Mouse (Mus musculus) CH12.LX (cell line): ENCODE results near the gene Grid1. TPM values are rescaled to one million over a fixed set of nuclear protein-coding genes. Genes with fewer than 3 reads are reported as not detected.

ENCODE experiments used
- DNase-seq: peaks from one replicate; pipeline ENCODE4 v3.0.0-alpha.2; 2013; ENCODE audit errors: extremely low read depth
- H3K27ac ChIP-seq: 2 replicates; pipeline ENCODE4 v1.5.1; 2012; ENCODE audit warnings: low read depth, mild to moderate bottlenecking, control low read depth, moderate library complexity; ENCODE audit not compliant: insufficient read depth
- H3K27me3 ChIP-seq: replicated peaks from 2 replicates; pipeline ENCODE3; 2012; ENCODE audit warnings: inconsistent platforms
- H3K36me3 ChIP-seq, 2 experiments: replicated peaks in 1 of 2; 2 replicates each; pipeline versions ENCODE3 to v1.6.1; 2012; ENCODE audit warnings: inconsistent platforms in 1 of 2, low read length in 1 of 2, mild to moderate bottlenecking in 1 of 2, mixed read lengths in 1 of 2, moderate library complexity in 1 of 2; ENCODE audit not compliant: control insufficient read depth in 1 of 2, insufficient read depth in 1 of 2
- H3K4me1 ChIP-seq, 2 experiments: 2 replicates each; pipeline ENCODE4 v1.6.1; 2012; ENCODE audit warnings: inconsistent platforms in 1 of 2, moderate library complexity in 1 of 2; ENCODE audit not compliant: insufficient read depth in 2 of 2, control insufficient read depth in 1 of 2
- H3K4me2 ChIP-seq: 2 replicates; pipeline ENCODE4 v1.6.1; 2012; ENCODE audit warnings: low read depth, mild to moderate bottlenecking, control low read depth; ENCODE audit not compliant: poor library complexity, insufficient read depth, severe bottlenecking
- H3K4me3 ChIP-seq, 3 experiments: fragments of 150-350 bp in 1 of 3; sonication (generic) in 1 of 3; replicated peaks in 1 of 3; 2 replicates each; pipeline versions ENCODE3 to v1.5.1; 2011 to 2012; ENCODE audit warnings: low read depth in 2 of 3, low read length in 2 of 3, mild to moderate bottlenecking in 2 of 3, moderate library complexity in 2 of 3, control low read depth in 1 of 3, improper control_type of control experiment in 1 of 3, inconsistent platforms in 1 of 3, mixed read lengths in 1 of 3; ENCODE audit not compliant: poor library complexity in 1 of 3
- H3K79me2 ChIP-seq: replicated peaks from 2 replicates; pipeline ENCODE4 v1.6.1; 2012; ENCODE audit warnings: mild to moderate bottlenecking, moderate library complexity; ENCODE audit not compliant: control insufficient read depth, poor library complexity, insufficient read depth, severe bottlenecking; ENCODE audit errors: extremely low read depth
- H3K9ac ChIP-seq: 2 replicates; pipeline ENCODE4 v1.6.1; 2012; ENCODE audit warnings: low read depth, mild to moderate bottlenecking, control low read depth, moderate library complexity; ENCODE audit not compliant: insufficient read depth
- H3K9me3 ChIP-seq: replicated peaks from 2 replicates; pipeline ENCODE3; 2012; ENCODE audit warnings: low read length, inconsistent platforms, mixed read lengths
- BHLHE40 ChIP-seq: IDR thresholded peaks from 2 replicates; pipeline ENCODE4 v1.6.1; 2011; ENCODE audit warnings: mild to moderate bottlenecking, low read depth, low read length, improper control_type of control experiment
- CHD2 ChIP-seq: IDR thresholded peaks from 2 replicates; pipeline ENCODE4 v1.6.1; 2011; ENCODE audit warnings: low read length, improper control_type of control experiment
- CTCF ChIP-seq, 2 experiments: IDR thresholded peaks in 1 of 2; conservative IDR thresholded peaks in 1 of 2; 2 replicates each; pipeline ENCODE4 v1.5.1; 2011 to 2012; ENCODE audit warnings: low read depth in 2 of 2, low read length in 2 of 2, improper control_type of control experiment in 1 of 2, inconsistent platforms in 1 of 2, mild to moderate bottlenecking in 1 of 2, moderate library complexity in 1 of 2
- ELF1 ChIP-seq: IDR thresholded peaks from 2 replicates; pipeline ENCODE4 v1.6.1; 2014; ENCODE audit warnings: low read depth, mild to moderate bottlenecking, inconsistent platforms, low read length, improper control_type of control experiment
- ETS1 ChIP-seq: conservative IDR thresholded peaks from 2 replicates; pipeline ENCODE4 v1.6.1; 2012; ENCODE audit warnings: low read depth, mild to moderate bottlenecking, inconsistent platforms, low read length, improper control_type of control experiment, moderate library complexity
- GABPA ChIP-seq: IDR thresholded peaks from 2 replicates; pipeline ENCODE4 v1.6.1; 2012; ENCODE audit warnings: low read depth, low read length, improper control_type of control experiment, inconsistent platforms; ENCODE audit not compliant: insufficient replicate concordance
- JUND ChIP-seq: conservative IDR thresholded peaks from 2 replicates; pipeline ENCODE4 v1.6.1; 2011; ENCODE audit warnings: low read depth, low read length, improper control_type of control experiment
- MAX ChIP-seq: IDR thresholded peaks from 2 replicates; pipeline ENCODE4 v1.6.1; 2011; ENCODE audit warnings: low read length, improper control_type of control experiment
- MAZ ChIP-seq: IDR thresholded peaks from 2 replicates; pipeline ENCODE4 v1.6.1; 2012; ENCODE audit warnings: low read depth, mild to moderate bottlenecking, inconsistent platforms, low read length, improper control_type of control experiment, moderate library complexity
- MXI1 ChIP-seq: IDR thresholded peaks from 2 replicates; pipeline ENCODE4 v1.6.1; 2011; ENCODE audit warnings: mild to moderate bottlenecking, low read depth, low read length, improper control_type of control experiment
- NELFE ChIP-seq: IDR thresholded peaks from 2 replicates; pipeline ENCODE4 v1.6.1; 2011; ENCODE audit warnings: low read depth, low read length, improper control_type of control experiment
- NRF1 ChIP-seq: IDR thresholded peaks from 2 replicates; pipeline ENCODE4 v1.6.1; 2014; ENCODE audit warnings: low read depth, mild to moderate bottlenecking, inconsistent platforms, low read length, improper control_type of control experiment, moderate library complexity
- PAX5 ChIP-seq: IDR thresholded peaks from 2 replicates; pipeline ENCODE4 v1.6.1; 2012; ENCODE audit warnings: low read length, inconsistent platforms, mixed read lengths
- POLR2AphosphoS2 ChIP-seq: IDR thresholded peaks from 2 replicates; pipeline ENCODE4 v1.6.1; 2011; ENCODE audit warnings: low read depth, low read length, improper control_type of control experiment
- RAD21 ChIP-seq: IDR thresholded peaks from 2 replicates; pipeline ENCODE4 v1.6.1; 2011; ENCODE audit warnings: low read depth, mild to moderate bottlenecking, low read length, improper control_type of control experiment, moderate library complexity
- RCOR1 ChIP-seq: conservative IDR thresholded peaks from 2 replicates; pipeline ENCODE4 v1.6.1; 2012; ENCODE audit warnings: low read depth, mild to moderate bottlenecking, inconsistent platforms, low read length, improper control_type of control experiment
- SIN3A ChIP-seq: IDR thresholded peaks from 2 replicates; pipeline ENCODE4 v1.6.1; 2012; ENCODE audit warnings: low read length, improper control_type of control experiment, inconsistent platforms
- SMC3 ChIP-seq: IDR thresholded peaks from 2 replicates; pipeline ENCODE4 v1.6.1; 2011; ENCODE audit warnings: low read depth, low read length, improper control_type of control experiment
- TBP ChIP-seq: conservative IDR thresholded peaks from 2 replicates; pipeline ENCODE4 v1.6.1; 2011; ENCODE audit warnings: low read depth, low read length, improper control_type of control experiment
- TCF12 ChIP-seq: IDR thresholded peaks from 2 replicates; pipeline ENCODE4 v1.6.1; 2014; ENCODE audit warnings: low read depth, mild to moderate bottlenecking, inconsistent platforms, low read length, improper control_type of control experiment
- USF1 ChIP-seq: IDR thresholded peaks from 2 replicates; pipeline ENCODE4 v1.6.1; 2014; ENCODE audit warnings: low read depth, mild to moderate bottlenecking, inconsistent platforms, low read length, improper control_type of control experiment
- USF2 ChIP-seq: conservative IDR thresholded peaks from 2 replicates; pipeline ENCODE4 v1.6.1; 2011; ENCODE audit warnings: low read depth, low read length, improper control_type of control experiment
- ZC3H11A ChIP-seq: IDR thresholded peaks from 2 replicates; pipeline ENCODE4 v1.6.1; 2012; ENCODE audit warnings: low read depth, mild to moderate bottlenecking, inconsistent platforms, low read length, improper control_type of control experiment
- ZNF384 ChIP-seq: IDR thresholded peaks from 2 replicates; pipeline ENCODE4 v1.6.1; 2012; ENCODE audit warnings: low read depth, low read length, improper control_type of control experiment, inconsistent platforms
- dilution Hi-C: fragments of 300-500 bp; cut with MboI; formaldehyde crosslinking; loops from 2 replicates; pipeline ENCODE4 v1.14.3; 2020; ENCODE audit warnings: low sequenced_read_pairs; ENCODE audit not compliant: extremely low pct_unique_long_range_greater_than_20kb, extremely low pct_ligation_motif_present
- in situ Hi-C: fragments of 300-500 bp; cut with MboI; formaldehyde crosslinking; loops from 3 replicates; pipeline ENCODE4 v1.14.3; 2019; ENCODE audit warnings: low sequenced_read_pairs, low pct_ligation_motif_present, low pct_unique_long_range_greater_than_20kb, mixed read lengths
- polyA plus RNA-seq: library from polyadenylated mRNA; unstranded; fragments of >175 nt; gene quantifications from 2 replicates; pipeline ENCODE4 v1.2.1, GENCODE M21; 2012; ENCODE audit warnings: low read depth; ENCODE audit not compliant: insufficient read length
- total RNA-seq, 2 experiments: library from RNA; depleted of rRNA; stranded (reverse); fragments of 300-350 nt in 1 of 2; fragments of >200 nt in 1 of 2; gene quantifications; 2 replicates each; pipeline ENCODE4 v1.2.3; 2012 to 2014

The Grid1 gene
- total and polyA plus RNA-seq, 3 experiments = not detected

- Histone ChIP-seq H3K4me3 (no peak overlapping the region), H3K4me2 (no peak overlapping the region), H3K27me3 (peaks cover 10% of the 10 kb centered on the region), H3K36me3 (no peaks in the 10 kb centered on the region), H3K9me3 (no peaks in the 10 kb centered on the region), H3K27ac (no peak overlapping the region), H3K9ac (no peak overlapping the region), H3K79me2 (no peaks in the 10 kb centered on the region), H3K4me1 (peaks cover 0 to 2% of the 10 kb centered on the region in 2 experiments; a peak in 1 of 4 replicates)
- DNase-seq = no peak
- in situ Hi-C loops = no loop called here
- dilution Hi-C loops = no loop called here
- TF ChIP-seq ZC3H11A (no peak), JUND (no peak), BHLHE40 (no peak), ELF1 (no peak), PAX5 (no peak), USF2 (no peak), CTCF (conservative IDR thresholded peaks at IDR 0.05 in 1 of 2, IDR thresholded peaks at IDR 0.05 in 1 of 2; ENCODE audit: low read depth in 2 of 2, low read length in 2 of 2) (no peak), USF1 (no peak), MAZ (no peak), POLR2AphosphoS2 (no peak), RAD21 (no peak), MAX (no peak), GABPA (no peak)
Measured at GRCm38 (mm10) chr14:34919221-34919620, 99.3 kb downstream of the Grid1 start.

GRCm38 (mm10) chr14:34921265-34921664 lies 101.4 kb downstream of the Grid1 start:
- Histone ChIP-seq H3K4me2 (no peak overlapping the region), H3K4me1 (peaks cover 0 to 2% of the 10 kb centered on the region in 2 experiments; a peak in 1 of 4 replicates), H3K79me2 (no peaks in the 10 kb centered on the region), H3K9ac (no peak overlapping the region), H3K36me3 (no peaks in the 10 kb centered on the region), H3K9me3 (no peaks in the 10 kb centered on the region), H3K4me3 (no peak overlapping the region), H3K27me3 (peaks cover 10% of the 10 kb centered on the region), H3K27ac (no peak overlapping the region)
- dilution Hi-C loops (no loop called here), in situ Hi-C loops (no loop called here)
- no peak for DNase-seq
- TF ChIP-seq ZC3H11A (no peak), USF1 (no peak), CTCF (conservative IDR thresholded peaks at IDR 0.05 in 1 of 2, IDR thresholded peaks at IDR 0.05 in 1 of 2; ENCODE audit: low read depth in 2 of 2, low read length in 2 of 2) (no peak), TBP (no peak), GABPA (no peak), SMC3 (no peak)

GRCm38 (mm10) chr14:34925021-34925420 lies 105.1 kb downstream of the Grid1 start:
- peaks cover 38% of the 10 kb centered on the region for H3K27me3 ChIP-seq
- H3K79me2 ChIP-seq = no peaks in the 10 kb centered on the region

More at GRCm38 (mm10) chr14:34925021-34925420, 105.1 kb downstream of the Grid1 start:
- no peaks in the 10 kb centered on the region for H3K36me3 ChIP-seq
- H3K27ac ChIP-seq = no peak overlapping the region
- dilution Hi-C loops = no loop called here
- no peak for DNase-seq
- H3K4me2 ChIP-seq = no peak overlapping the region
- TF ChIP-seq PAX5 (no peak), POLR2AphosphoS2 (no peak), USF2 (no peak), SMC3 (no peak), SIN3A (no peak), ZNF384 (no peak), BHLHE40 (no peak), MXI1 (no peak), NELFE (no peak), NRF1 (no peak), TCF12 (no peak), TBP (no peak), CHD2 (no peak), RCOR1 (no peak), ETS1 (no peak), USF1 (no peak)
- H3K4me3 ChIP-seq = no peak overlapping the region
- in situ Hi-C loops = no loop called here
- no peak overlapping the region for H3K9ac ChIP-seq
- H3K9me3 ChIP-seq = no peaks in the 10 kb centered on the region
- H3K4me1 ChIP-seq = no peaks in the 10 kb centered on the region
